Mouse (Mus musculus) left cerebral cortex, adult 11 months (tissue): ENCODE data around the gene Mgst2.

ENCODE experiments used
- DNase-seq: peaks from one replicate; pipeline ENCODE4 v3.0.0; 2022; ENCODE audit warnings: low spot score

Mgst2 gene

GRCm38 (mm10) chr3:51701281-51701751 is 41.2 kb downstream of the Mgst2 start:
- DNase-seq, result peak; percentile 48

- DNase-seq, result no peak
Measured at GRCm38 (mm10) chr3:51701950-51702349, 41.8 kb downstream of the Mgst2 start.

GRCm38 (mm10) chr3:51702701-51703286 is 42.6 kb downstream of the Mgst2 start:
- no peak for DNase-seq

- no peak for DNase-seq
Measured at GRCm38 (mm10) chr3:51703478-51703877, 43.3 kb downstream of the Mgst2 start.

GRCm38 (mm10) chr3:51705220-51705619 is 45.1 kb downstream of the Mgst2 start:
- no peak for DNase-seq

- DNase-seq, result no peak
Measured at GRCm38 (mm10) chr3:51708375-51708745, 48.2 kb downstream of the Mgst2 start.

GRCm38 (mm10) chr3:51708746-51709411 is 48.7 kb downstream of the Mgst2 start:
- peak; percentile 72 for DNase-seq

- DNase-seq, result no peak
Measured at GRCm38 (mm10) chr3:51712382-51712781, 52.2 kb downstream of the Mgst2 start.

- no peak for DNase-seq
Measured at GRCm38 (mm10) chr3:51713233-51713632, 53.1 kb downstream of the Mgst2 start.

GRCm38 (mm10) chr3:51714469-51714868 is 54.3 kb downstream of the Mgst2 start:
- no peak for DNase-seq

- DNase-seq, result no peak
Measured at GRCm38 (mm10) chr3:51717455-51717854, 57.3 kb downstream of the Mgst2 start.

- no peak for DNase-seq
Measured at GRCm38 (mm10) chr3:51717909-51718308, 57.7 kb downstream of the Mgst2 start.

GRCm38 (mm10) chr3:51719373-51719772 is 59.2 kb downstream of the Mgst2 start:
- no peak for DNase-seq

GRCm38 (mm10) chr3:51719982-51720381 is 59.8 kb downstream of the Mgst2 start:
- no peak for DNase-seq

- no peak for DNase-seq
Measured at GRCm38 (mm10) chr3:51726257-51726656, 66.1 kb downstream of the Mgst2 start.

GRCm38 (mm10) chr3:51727487-51727886 is 67.3 kb downstream of the Mgst2 start:
- DNase-seq, result no peak

- no peak for DNase-seq
Measured at GRCm38 (mm10) chr3:51727968-51728367, 67.8 kb downstream of the Mgst2 start.

GRCm38 (mm10) chr3:51728456-51728855 is 68.3 kb downstream of the Mgst2 start:
- DNase-seq, result no peak

GRCm38 (mm10) chr3:51729109-51729918 is 69.2 kb downstream of the Mgst2 start:
- no peak for DNase-seq

- DNase-seq, result no peak
Measured at GRCm38 (mm10) chr3:51730662-51731061, 70.5 kb downstream of the Mgst2 start.

- no peak for DNase-seq
Measured at GRCm38 (mm10) chr3:51731949-51732636, 71.9 kb downstream of the Mgst2 start.
